Mouse (Mus musculus): ENCODE data around the gene Cep164.

DNA sequence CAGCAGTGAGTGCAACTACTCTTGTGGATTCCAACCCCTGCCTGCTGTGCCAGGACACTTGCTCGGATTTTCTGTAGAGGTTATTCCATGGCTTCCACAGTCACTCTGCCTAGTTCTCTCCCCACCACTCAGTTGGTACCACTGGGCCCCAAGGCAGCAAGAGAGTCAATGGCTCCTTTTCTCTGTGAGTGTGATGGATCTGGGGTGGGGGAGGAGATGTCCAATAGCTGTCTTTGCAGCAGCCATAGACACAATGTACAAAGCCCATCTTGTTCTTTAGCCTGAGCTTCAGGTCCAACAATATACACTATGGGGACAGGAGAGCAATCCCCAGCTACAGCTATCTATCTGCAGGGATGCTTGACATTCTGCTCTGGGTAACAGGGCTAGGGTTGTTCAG is 25.6 kb upstream of the Cep164 start:
- TF ChIP-seq GATA1 (IDR thresholded peaks at IDR 0.05; ENCODE audit: borderline replicate concordance, low read length): no peak
- TF ChIP-seq FLI1 (IDR thresholded peaks at IDR 0.05; ENCODE audit: low read length): no peak
